Comparison of ENCODE assay signal across 8 mouse cellular contexts in the genomic region with DNA sequence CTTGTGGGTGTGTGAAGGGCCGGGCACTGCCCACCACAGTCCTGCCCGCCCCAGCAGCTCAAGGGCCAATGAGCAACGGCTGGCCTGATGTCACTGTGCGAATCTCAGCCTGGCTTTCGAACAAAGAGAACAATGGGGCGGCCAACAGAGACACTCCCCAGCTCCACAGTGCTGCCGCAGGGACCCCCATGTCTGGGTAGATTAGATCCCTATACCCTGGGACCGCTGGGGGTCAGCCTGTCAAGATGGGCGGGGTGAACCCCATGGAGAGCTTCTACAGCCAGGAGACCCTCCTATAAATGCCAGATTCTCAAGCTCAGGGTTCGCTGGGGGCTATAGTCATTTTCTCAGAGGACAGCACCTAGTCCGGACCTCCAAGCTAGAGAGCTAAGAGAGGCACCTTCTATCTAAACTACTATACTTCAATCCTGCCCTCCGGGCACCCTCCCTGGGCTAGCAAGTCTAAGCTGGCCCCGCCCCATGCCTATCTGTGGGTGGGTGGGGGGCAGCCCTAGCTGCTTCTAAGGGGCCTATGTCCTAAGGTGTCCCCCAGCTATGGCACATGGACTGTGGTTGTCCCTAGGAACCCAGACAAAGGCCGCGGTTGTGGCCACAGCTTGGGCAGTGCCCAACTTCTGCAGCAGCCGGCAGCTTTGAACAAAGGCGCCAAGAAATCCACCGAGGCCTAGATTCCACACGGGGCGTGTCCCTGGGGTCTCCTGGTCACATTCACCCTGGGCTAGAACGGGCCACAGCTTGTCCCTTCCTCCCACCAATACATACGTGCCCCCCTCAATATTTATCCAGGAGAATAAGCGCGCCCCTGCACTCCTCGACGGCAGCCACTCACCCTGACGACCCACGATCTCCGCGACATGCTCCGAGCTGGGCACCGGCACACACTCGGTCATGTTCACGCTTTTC. TPM values are rescaled to one million over a fixed set of nuclear protein-coding genes. Genes with fewer than 3 reads are reported as not detected.
DNase-seq lines count a peak whose midpoint lies in the region; ATAC-seq and TF ChIP-seq lines count a peak whose summit lies in the region.

No protein-coding gene starts in this region.

- H3K4me3 ChIP-seq in left cerebral cortex, adult 2 months, result peak overlapping the region; percentile 83
- H3K4me3 ChIP-seq in brown adipose tissue, adult 24 weeks (ENCODE audit: insufficient read depth, low read depth, low read length), result peak overlapping the region; percentile 75
- peak overlapping the region; percentile 71 for H3K4me3 ChIP-seq in liver, embryonic 15.5 days (replicated peaks)

- intact Hi-C loops in left cerebral cortex, adult 2 months (cut with DNase I), result no loop called here
- intact Hi-C loops in left cerebral cortex, postnatal 25 days (cut with DNase I), result no loop called here
- intact Hi-C loops in heart, postnatal 10 days (cut with DNase I), result no loop called here

- peak overlapping the region; percentile 99 for H3K4me2 ChIP-seq in liver, embryonic 15.5 days

- no peaks in the 10 kb centered on the region for H3K9me3 ChIP-seq in liver, embryonic 15.5 days (replicated peaks)

- peak overlapping the region; percentile 72 for H3K9ac ChIP-seq in liver, embryonic 15.5 days

- no peak for TF ChIP-seq CTCF in left cerebral cortex, adult 2 months (IDR thresholded peaks at IDR 0.05)

- WGBS in liver, embryonic 15.5 days (ENCODE audit: insufficient replicate concordance), result 15% methylated on average over 34 of the region's 34 CpGs

- peak overlapping the region; percentile 71 for H3K27ac ChIP-seq in left cerebral cortex, adult 2 months
- no peak overlapping the region for H3K27ac ChIP-seq in brown adipose tissue, adult 24 weeks (replicated peaks; ENCODE audit: low read depth, low read length)
- H3K27ac ChIP-seq in liver, embryonic 15.5 days (replicated peaks), result no peak overlapping the region

- DNase-seq in left cerebral cortex, adult 2 months (ENCODE audit: extremely low spot score in 1 of 2, low spot score in 2 of 2), result no peak
- no peak for DNase-seq in left cerebral cortex, postnatal 25 days (ENCODE audit: low spot score in 2 of 2)
- peak; percentile 56 to 65 for DNase-seq in heart, postnatal 10 days
- DNase-seq in retina, postnatal 1 day, result peak; percentile 89
- DNase-seq in spleen, adult 18-20 months, result no peak
- DNase-seq in natural killer cell, adult 2 months (ENCODE audit: low spot score in 2 of 2), result no peak

- no peak for ATAC-seq in liver, embryonic 15.5 days (ENCODE audit: insufficient read depth)

- H3K36me3 ChIP-seq in liver, embryonic 15.5 days (replicated peaks), result peaks cover 21% of the 10 kb centered on the region

- H3K4me1 ChIP-seq in brown adipose tissue, adult 24 weeks (ENCODE audit: control insufficient read depth, insufficient read depth, insufficient read length, low read length), result peaks cover 19% of the 10 kb centered on the region
- peaks cover 60% of the 10 kb centered on the region for H3K4me1 ChIP-seq in liver, embryonic 15.5 days (replicated peaks)

- peaks cover 19% of the 10 kb centered on the region for H3K27me3 ChIP-seq in liver, embryonic 15.5 days

RNA-seq across cellular contexts. Expression of gene Mex3d, which starts 1.4 kb away (rescaled TPM):
- 10 to 100 TPM; 19.2 to 20.6 TPM for total RNA-seq in left cerebral cortex, adult 2 months (2021)
- 10 to 100 TPM; 17.7 to 22.2 TPM for total RNA-seq in left cerebral cortex, postnatal 25 days (2021)
- 3.3 and 3.7 TPM in 2 replicates for polyA plus RNA-seq in brown adipose tissue, adult 24 weeks (2012; ENCODE audit: insufficient read depth, insufficient read length, missing spikeins)
- 10 to 100 TPM; 12.7 to 16.1 TPM for total RNA-seq in heart, postnatal 10 days (2021)
- 0.78 and 0.92 TPM in 2 replicates for polyA plus RNA-seq in liver, embryonic 15.5 days (2015; fragmentation: Nextera tagmentation; extraction: Ambion mirVana)

RNA-seq across cellular contexts. Expression of gene Mbd3, which starts 13.3 kb away (rescaled TPM):
- total RNA-seq in left cerebral cortex, adult 2 months (2021), result 100 to 1,000 TPM; 139 to 150 TPM
- 100 to 1,000 TPM; 134 to 138 TPM for total RNA-seq in left cerebral cortex, postnatal 25 days (2021)
- polyA plus RNA-seq in brown adipose tissue, adult 24 weeks (2012; ENCODE audit: insufficient read depth, insufficient read length, missing spikeins), result 79.3 and 90.4 TPM in 2 replicates
- 100 to 1,000 TPM; 102 to 105 TPM for total RNA-seq in heart, postnatal 10 days (2021)
- polyA plus RNA-seq in liver, embryonic 15.5 days (2015; fragmentation: Nextera tagmentation; extraction: Ambion mirVana), result 63.2 and 74.5 TPM in 2 replicates

RNA-seq across cellular contexts. Expression of gene Uqcr11, which starts 20.6 kb away (rescaled TPM):
- total RNA-seq in left cerebral cortex, adult 2 months (2021), result 100 to 1,000 TPM; 373 to 394 TPM
- total RNA-seq in left cerebral cortex, postnatal 25 days (2021), result 100 to 1,000 TPM; 482 to 488 TPM
- polyA plus RNA-seq in brown adipose tissue, adult 24 weeks (2012; ENCODE audit: insufficient read depth, insufficient read length, missing spikeins), result 2,528 and 2,993 TPM in 2 replicates
- 1,000 to 10,000 TPM; 1,658 to 1,691 TPM for total RNA-seq in heart, postnatal 10 days (2021)
- polyA plus RNA-seq in liver, embryonic 15.5 days (2015; fragmentation: Nextera tagmentation; extraction: Ambion mirVana), result 526 and 581 TPM in 2 replicates

RNA-seq across cellular contexts. Expression of gene Plk5, which starts 29.8 kb away (rescaled TPM):
- 10 to 100 TPM; 27.3 to 37.9 TPM for total RNA-seq in left cerebral cortex, adult 2 months (2021)
- 10 to 100 TPM; 22.6 to 24.9 TPM for total RNA-seq in left cerebral cortex, postnatal 25 days (2021)
- not detected in 2 replicates for polyA plus RNA-seq in brown adipose tissue, adult 24 weeks (2012; ENCODE audit: insufficient read depth, insufficient read length, missing spikeins)
- total RNA-seq in heart, postnatal 10 days (2021), result under 1 TPM in 1 of 2 experiments, not detected in 1; 0.25 TPM
- polyA plus RNA-seq in liver, embryonic 15.5 days (2015; fragmentation: Nextera tagmentation; extraction: Ambion mirVana), result 0.03 and 0.06 TPM in 2 replicates

RNA-seq across cellular contexts. Expression of gene Adamtsl5, which starts 37.9 kb away (rescaled TPM):
- total RNA-seq in left cerebral cortex, adult 2 months (2021), result 10 to 100 TPM in 1 of 2 experiments, 1 to 10 TPM in 1; 7.9 to 11.1 TPM
- total RNA-seq in left cerebral cortex, postnatal 25 days (2021), result 1 to 10 TPM; 5.1 to 7.4 TPM
- 2.9 and 4.2 TPM in 2 replicates for polyA plus RNA-seq in brown adipose tissue, adult 24 weeks (2012; ENCODE audit: insufficient read depth, insufficient read length, missing spikeins)
- 10 to 100 TPM; 36.9 to 42.9 TPM for total RNA-seq in heart, postnatal 10 days (2021)
- polyA plus RNA-seq in liver, embryonic 15.5 days (2015; fragmentation: Nextera tagmentation; extraction: Ambion mirVana), result 2.2 and 2.3 TPM in 2 replicates

Comparison
In these comparisons a context has a peak if more than half of its experiments do, and no peak if none do; other contexts are left out.
1. DNase-seq: peak in heart, postnatal 10 days (2 of 2) and retina, postnatal 1 day (single experiment); none in left cerebral cortex, adult 2 months (0 of 2), left cerebral cortex, postnatal 25 days (0 of 2), spleen, adult 18-20 months (0 of 2) and natural killer cell, adult 2 months (0 of 2).
2. Peak in every context shown above with its lines, with median percentiles within 50 percentile points of each other: H3K4me3 ChIP-seq.